Mouse (Mus musculus): ENCODE measurements around the gene Son. TPM values are rescaled to one million over a fixed set of nuclear protein-coding genes. Genes with fewer than 3 reads are reported as not detected.

Son gene
- polyA plus RNA-seq (2012) = 39.5 and 60.5 TPM in 2 replicates

GRCm38 (mm10) chr16:91647461-91648219, at the start of gene Son:
TSS of gene Son (plus strand) at chr16:91647506.

GRCm38 (mm10) chr16:91597672-91598010, 49.7 kb upstream of the Son start, which contains the start of gene Tmem50b:
TSS of gene Tmem50b (minus strand) at chr16:91597800.

GRCm38 (mm10) chr16:91618511-91619501, 28.5 kb upstream of the Son start, which contains the start of gene Dnajc28:
TSS of gene Dnajc28 (minus strand) at chr16:91619026.

GRCm38 (mm10) chr16:91646681-91647419, 456 bp upstream of the Son start, which contains the start of gene Gart:
TSS of gene Gart (minus strand) at chr16:91646952.

GRCm38 (mm10) chr16:91688619-91689334, 41.5 kb downstream of the Son start, which contains the start of gene Donson:
TSS of gene Donson (minus strand) at chr16:91688770.

GRCm38 (mm10) chr16:91728123-91729065, 81.1 kb downstream of the Son start, which contains the start of gene Cryzl1:
TSS of gene Cryzl1 (minus strand) at chr16:91728975.

Other genes with a start within 250 kb of the Son start
- gene Il10rb, start 241.3 kb upstream of the Son start, polyA plus RNA-seq (2012) = 8.7 and 10.8 TPM in 2 replicates
- 10.3 and 12.5 TPM in 2 replicates for gene Ifnar1, start 162.3 kb upstream of the Son start, polyA plus RNA-seq (2012)
- gene Ifngr2, start 100.4 kb upstream of the Son start, polyA plus RNA-seq (2012) = 10.7 and 19.2 TPM in 2 replicates
- gene Tmem50b, start 49.7 kb upstream of the Son start, polyA plus RNA-seq (2012) = 5.0 and 7.3 TPM in 2 replicates
- 0.61 and 1.0 TPM in 2 replicates for gene Dnajc28, start 28.5 kb upstream of the Son start, polyA plus RNA-seq (2012)
- gene Gart, start 554 bp upstream of the Son start, polyA plus RNA-seq (2012) = 371 and 412 TPM in 2 replicates
- 13.2 and 14.2 TPM in 2 replicates for gene Donson, start 41.3 kb downstream of the Son start, polyA plus RNA-seq (2012)
- 3.3 and 4.7 TPM in 2 replicates for gene Cryzl1, start 81.5 kb downstream of the Son start, polyA plus RNA-seq (2012)
- 11.6 and 23.0 TPM in 2 replicates for gene Itsn1, start 81.8 kb downstream of the Son start, polyA plus RNA-seq (2012)